Mouse (Mus musculus): ENCODE data around the gene Zfyve1. TPM values are rescaled to one million over a fixed set of nuclear protein-coding genes. Genes with fewer than 3 reads are reported as not detected.

Zfyve1 gene
- polyA plus RNA-seq, 1 experiment from 2014 or later = 35.6 TPM

GRCm38 (mm10) chr12:83532966-83533365 lies 64.1 kb downstream of the Zfyve1 start:
- Histone ChIP-seq H3K4me1 (replicated peaks; ENCODE audit: control insufficient read depth, insufficient read depth, low read length) (peaks cover 10% of the 10 kb centered on the region), H3K4me3 (replicated peaks; ENCODE audit: low read length) (no peak overlapping the region), H3K27ac (ENCODE audit: low read length) (no peak overlapping the region), H3K9ac (replicated peaks; ENCODE audit: low read depth, low read length) (no peak overlapping the region), H3K4me2 (ENCODE audit: low read length) (no peak overlapping the region), H3K27me3 (replicated peaks; ENCODE audit: control insufficient read depth, insufficient read depth, low read length) (no peaks in the 10 kb centered on the region), H3K9me3 (ENCODE audit: control insufficient read depth, low read length) (no peaks in the 10 kb centered on the region), H3K36me3 (ENCODE audit: control insufficient read depth, insufficient read depth) (peaks cover 2% of the 10 kb centered on the region)
- WGBS = 79% methylated on average over 3 of the region's 3 CpGs
- ATAC-seq = no peak

GRCm38 (mm10) chr12:83531992-83532391 lies 65.0 kb downstream of the Zfyve1 start:
- 91% methylated on average over 6 of the region's 6 CpGs for WGBS
- no peak for ATAC-seq
- H3K4me3 ChIP-seq (replicated peaks; ENCODE audit: low read length) = no peak overlapping the region
- H3K4me2 ChIP-seq (ENCODE audit: low read length) = no peak overlapping the region
- no peaks in the 10 kb centered on the region for H3K9me3 ChIP-seq (ENCODE audit: control insufficient read depth, low read length)
- peaks cover 10% of the 10 kb centered on the region for H3K4me1 ChIP-seq (replicated peaks; ENCODE audit: control insufficient read depth, insufficient read depth, low read length)
- H3K9ac ChIP-seq (replicated peaks; ENCODE audit: low read depth, low read length) = no peak overlapping the region
- H3K27ac ChIP-seq (ENCODE audit: low read length) = no peak overlapping the region
- H3K27me3 ChIP-seq (replicated peaks; ENCODE audit: control insufficient read depth, insufficient read depth, low read length) = no peaks in the 10 kb centered on the region
- H3K36me3 ChIP-seq (ENCODE audit: control insufficient read depth, insufficient read depth) = no peaks in the 10 kb centered on the region; the same call in none of the 2 replicates

- no peak for ATAC-seq
- Histone ChIP-seq H3K4me3 (replicated peaks; ENCODE audit: low read length) (no peak overlapping the region), H3K4me2 (ENCODE audit: low read length) (no peak overlapping the region), H3K27me3 (replicated peaks; ENCODE audit: control insufficient read depth, insufficient read depth, low read length) (no peaks in the 10 kb centered on the region), H3K9me3 (ENCODE audit: control insufficient read depth, low read length) (no peaks in the 10 kb centered on the region), H3K4me1 (replicated peaks; ENCODE audit: control insufficient read depth, insufficient read depth, low read length) (0 out of 2 replicates have a peak, but pooled peaks cover 4% of the 10 kb centered on the region), H3K36me3 (ENCODE audit: control insufficient read depth, insufficient read depth) (no peaks in the 10 kb centered on the region; the same call in 1 of the 2 replicates), H3K9ac (replicated peaks; ENCODE audit: low read depth, low read length) (no peak overlapping the region), H3K27ac (ENCODE audit: low read length) (no peak overlapping the region)
- 97% methylated on average over 5 of the region's 5 CpGs for WGBS
Measured at GRCm38 (mm10) chr12:83528665-83529064, 68.4 kb downstream of the Zfyve1 start.

DNA sequence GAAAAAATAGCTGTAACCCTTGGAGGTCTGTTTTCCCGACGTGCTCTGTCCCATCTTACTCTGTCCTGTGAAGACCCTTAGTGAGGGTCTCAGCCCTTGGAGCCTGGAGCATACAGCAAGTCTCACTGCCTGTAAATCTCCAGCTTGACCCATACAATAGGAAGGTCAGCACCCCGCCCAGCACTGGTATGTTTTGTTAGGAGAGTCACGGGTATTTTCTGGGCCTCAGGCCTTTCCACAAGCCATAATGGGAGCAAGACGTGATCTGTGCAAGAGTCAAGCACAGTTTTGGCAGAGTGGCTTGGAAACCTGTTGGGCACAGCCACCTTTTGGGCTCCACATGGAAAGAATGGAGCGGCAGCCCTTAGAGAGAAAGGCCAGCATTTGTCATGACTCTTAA lies 69.2 kb downstream of the Zfyve1 start:
- Histone ChIP-seq H3K4me2 (ENCODE audit: low read length) (no peak overlapping the region), H3K9ac (replicated peaks; ENCODE audit: low read depth, low read length) (no peak overlapping the region), H3K4me3 (replicated peaks; ENCODE audit: low read length) (no peak overlapping the region), H3K9me3 (ENCODE audit: control insufficient read depth, low read length) (no peaks in the 10 kb centered on the region), H3K36me3 (ENCODE audit: control insufficient read depth, insufficient read depth) (no peaks in the 10 kb centered on the region; the same call in 1 of the 2 replicates), H3K4me1 (replicated peaks; ENCODE audit: control insufficient read depth, insufficient read depth, low read length) (0 out of 2 replicates have a peak, but pooled peaks cover 5% of the 10 kb centered on the region), H3K27ac (ENCODE audit: low read length) (no peak overlapping the region), H3K27me3 (replicated peaks; ENCODE audit: control insufficient read depth, insufficient read depth, low read length) (no peaks in the 10 kb centered on the region)
- whole genome bisulfite sequencing = 82% methylated on average over 6 of the region's 6 CpGs
- no peak for ATAC-seq

GRCm38 (mm10) chr12:83525822-83526544 lies 71.0 kb downstream of the Zfyve1 start:
- Histone ChIP-seq H3K4me1 (replicated peaks; ENCODE audit: control insufficient read depth, insufficient read depth, low read length) (peaks cover 18% of the 10 kb centered on the region), H3K9me3 (ENCODE audit: control insufficient read depth, low read length) (no peaks in the 10 kb centered on the region), H3K27me3 (replicated peaks; ENCODE audit: control insufficient read depth, insufficient read depth, low read length) (no peaks in the 10 kb centered on the region), H3K4me3 (replicated peaks; ENCODE audit: low read length) (no peak overlapping the region), H3K9ac (replicated peaks; ENCODE audit: low read depth, low read length) (no peak overlapping the region), H3K4me2 (ENCODE audit: low read length) (no peak overlapping the region), H3K27ac (ENCODE audit: low read length) (no peak overlapping the region), H3K36me3 (ENCODE audit: control insufficient read depth, insufficient read depth) (no peaks in the 10 kb centered on the region; the same call in 1 of the 2 replicates)
- ATAC-seq = no peak
- 83% methylated on average over 18 of the region's 18 CpGs for WGBS

DNA sequence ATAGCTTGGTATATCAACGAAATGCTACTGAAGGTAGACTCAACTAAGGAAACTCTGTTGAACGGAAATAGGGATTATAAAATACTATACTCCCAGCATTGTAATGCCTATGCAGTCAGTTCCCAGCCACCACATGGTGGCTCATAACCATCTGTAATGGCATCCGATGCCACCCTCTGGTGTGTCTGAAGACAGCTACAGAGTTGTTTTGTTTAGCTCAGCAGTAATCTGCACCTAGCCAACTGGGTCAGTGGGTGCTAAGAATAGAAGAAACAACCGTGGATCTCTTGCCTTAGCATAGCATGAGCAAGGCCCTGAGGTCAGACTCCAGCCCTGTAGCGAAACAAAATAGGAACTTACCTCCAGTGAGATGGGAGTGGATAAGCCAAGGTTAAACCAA lies 72.7 kb downstream of the Zfyve1 start:
- Histone ChIP-seq H3K27me3 (replicated peaks; ENCODE audit: control insufficient read depth, insufficient read depth, low read length) (no peaks in the 10 kb centered on the region), H3K4me3 (replicated peaks; ENCODE audit: low read length) (no peak overlapping the region), H3K4me1 (replicated peaks; ENCODE audit: control insufficient read depth, insufficient read depth, low read length) (peaks cover 25% of the 10 kb centered on the region), H3K36me3 (ENCODE audit: control insufficient read depth, insufficient read depth) (no peaks in the 10 kb centered on the region; the same call in 1 of the 2 replicates), H3K9ac (replicated peaks; ENCODE audit: low read depth, low read length) (no peak overlapping the region), H3K9me3 (ENCODE audit: control insufficient read depth, low read length) (no peaks in the 10 kb centered on the region), H3K4me2 (ENCODE audit: low read length) (no peak overlapping the region), H3K27ac (ENCODE audit: low read length) (no peak overlapping the region)
- no peak for ATAC-seq
- WGBS = 78% methylated on average over 5 of the region's 5 CpGs

- no peak for ATAC-seq
- Histone ChIP-seq H3K4me2 (ENCODE audit: low read length) (no peak overlapping the region), H3K36me3 (ENCODE audit: control insufficient read depth, insufficient read depth) (no peaks in the 10 kb centered on the region), H3K27ac (ENCODE audit: low read length) (no peak overlapping the region), H3K9ac (replicated peaks; ENCODE audit: low read depth, low read length) (no peak overlapping the region), H3K4me1 (replicated peaks; ENCODE audit: control insufficient read depth, insufficient read depth, low read length) (peaks cover 25% of the 10 kb centered on the region), H3K27me3 (replicated peaks; ENCODE audit: control insufficient read depth, insufficient read depth, low read length) (no peaks in the 10 kb centered on the region), H3K4me3 (replicated peaks; ENCODE audit: low read length) (no peak overlapping the region), H3K9me3 (ENCODE audit: control insufficient read depth, low read length) (no peaks in the 10 kb centered on the region)
- WGBS = 72% methylated on average over 4 of the region's 4 CpGs
Measured at GRCm38 (mm10) chr12:83523892-83524291, 73.1 kb downstream of the Zfyve1 start.

DNA sequence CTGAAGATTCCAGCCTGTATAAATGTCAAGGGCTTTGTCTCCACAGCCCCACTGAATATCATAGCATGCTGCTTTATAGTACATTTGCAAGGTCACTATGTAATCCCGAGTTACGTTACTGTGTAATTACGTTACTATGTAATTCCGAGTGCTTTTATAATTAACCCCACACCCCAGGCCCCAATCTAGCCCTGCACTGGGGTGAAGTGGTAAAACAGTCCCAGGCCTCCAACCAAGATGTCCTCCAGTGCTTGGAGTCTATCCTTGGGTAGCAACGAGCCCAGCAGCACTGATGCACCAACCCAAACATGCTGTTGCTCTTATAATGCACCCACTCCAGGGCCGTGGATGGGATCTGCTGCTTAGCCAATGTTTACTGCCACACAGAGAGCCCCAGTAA lies 74.0 kb downstream of the Zfyve1 start:
- no peak overlapping the region for H3K27ac ChIP-seq (ENCODE audit: low read length)
- H3K4me3 ChIP-seq (replicated peaks; ENCODE audit: low read length) = no peak overlapping the region
- peaks cover 25% of the 10 kb centered on the region for H3K4me1 ChIP-seq (replicated peaks; ENCODE audit: control insufficient read depth, insufficient read depth, low read length)
- no peaks in the 10 kb centered on the region for H3K27me3 ChIP-seq (replicated peaks; ENCODE audit: control insufficient read depth, insufficient read depth, low read length)
- no peaks in the 10 kb centered on the region for H3K9me3 ChIP-seq (ENCODE audit: control insufficient read depth, low read length)
- WGBS = 86% methylated on average over 6 of the region's 6 CpGs
- no peak overlapping the region for H3K9ac ChIP-seq (replicated peaks; ENCODE audit: low read depth, low read length)
- no peak overlapping the region for H3K4me2 ChIP-seq (ENCODE audit: low read length)
- H3K36me3 ChIP-seq (ENCODE audit: control insufficient read depth, insufficient read depth) = no peaks in the 10 kb centered on the region
- ATAC-seq = no peak

- no peaks in the 10 kb centered on the region for H3K9me3 ChIP-seq (ENCODE audit: control insufficient read depth, low read length)
- H3K27me3 ChIP-seq (replicated peaks; ENCODE audit: control insufficient read depth, insufficient read depth, low read length) = no peaks in the 10 kb centered on the region
- no peak for ATAC-seq
- peak overlapping the region; percentile 86 for H3K9ac ChIP-seq (replicated peaks; ENCODE audit: low read depth, low read length)
- peak overlapping the region; percentile 90 for H3K4me3 ChIP-seq (replicated peaks; ENCODE audit: low read length)
- WGBS = 46% methylated on average over 8 of the region's 8 CpGs
- peaks cover 25% of the 10 kb centered on the region for H3K4me1 ChIP-seq (replicated peaks; ENCODE audit: control insufficient read depth, insufficient read depth, low read length)
- H3K4me2 ChIP-seq (ENCODE audit: low read length) = peak overlapping the region; percentile 82
- no peak overlapping the region for H3K27ac ChIP-seq (ENCODE audit: low read length)
- H3K36me3 ChIP-seq (ENCODE audit: control insufficient read depth, insufficient read depth) = no peaks in the 10 kb centered on the region
Measured at GRCm38 (mm10) chr12:83521083-83521482, 75.9 kb downstream of the Zfyve1 start.
